Mouse (Mus musculus) kidney, adult 18-20 months (tissue): ENCODE results near the gene Crlf1.

ENCODE experiments used
- DNase-seq: peaks from one replicate; pipeline ENCODE4 v3.0.0; 2021

Crlf1 gene

GRCm38 (mm10) chr8:70469295-70469916, 23.6 kb upstream of the Crlf1 start:
- DNase-seq, result no peak

GRCm38 (mm10) chr8:70469938-70470337, 23.0 kb upstream of the Crlf1 start:
- DNase-seq, result no peak

GRCm38 (mm10) chr8:70471856-70472255, 21.1 kb upstream of the Crlf1 start:
- no peak for DNase-seq

- DNase-seq, result peak; percentile 98
Observed at GRCm38 (mm10) chr8:70476333-70477268, 16.4 kb upstream of the Crlf1 start, which contains the start of gene Klhl26. TSS of gene Klhl26 (minus strand) at chr8:70476968.

GRCm38 (mm10) chr8:70477269-70477982, 15.5 kb upstream of the Crlf1 start:
- no peak for DNase-seq

GRCm38 (mm10) chr8:70481908-70482307, 11.1 kb upstream of the Crlf1 start:
- no peak for DNase-seq

GRCm38 (mm10) chr8:70482943-70483342, 10.0 kb upstream of the Crlf1 start:
- DNase-seq, result no peak

GRCm38 (mm10) chr8:70486191-70486681, 6.7 kb upstream of the Crlf1 start:
- DNase-seq, result no peak

GRCm38 (mm10) chr8:70486941-70487520, 5.9 kb upstream of the Crlf1 start, which contains the start of gene Tmem59l:
TSS of gene Tmem59l (minus strand) at chr8:70487358.
- DNase-seq, result no peak

GRCm38 (mm10) chr8:70487993-70488796, 4.8 kb upstream of the Crlf1 start:
- DNase-seq, result peak; percentile 51

- DNase-seq, result no peak
Observed at GRCm38 (mm10) chr8:70488931-70489470, 4.0 kb upstream of the Crlf1 start.

- no peak for DNase-seq
Observed at GRCm38 (mm10) chr8:70489576-70489975, 3.4 kb upstream of the Crlf1 start.

- no peak for DNase-seq
Observed at GRCm38 (mm10) chr8:70490061-70490879, 2.7 kb upstream of the Crlf1 start.

GRCm38 (mm10) chr8:70490880-70491495, 2.0 kb upstream of the Crlf1 start:
- DNase-seq, result no peak

- no peak for DNase-seq
Observed at GRCm38 (mm10) chr8:70493692-70494415, 896 bp downstream of the Crlf1 start.

GRCm38 (mm10) chr8:70494416-70494945, 1.5 kb downstream of the Crlf1 start:
- no peak for DNase-seq

- no peak for DNase-seq
Observed at GRCm38 (mm10) chr8:70495001-70495770, 2.2 kb downstream of the Crlf1 start.

- DNase-seq, result no peak
Observed at GRCm38 (mm10) chr8:70495771-70496062, 2.8 kb downstream of the Crlf1 start.
